Mouse (Mus musculus) liver, embryonic 11.5 days (tissue): ENCODE results near the gene Ube3b. TPM values are rescaled to one million over a fixed set of nuclear protein-coding genes. Genes with fewer than 3 reads are reported as not detected.
A peak's percentile ranks its signal among the peaks of the same experiment; 100 is the strongest.

ENCODE experiments used
- ATAC-seq: fragments of 200-750 bp; cut with Nextera tagmentation; replicated peaks from 2 replicates; pipeline ENCODE4 v1.8.0; 2017; ENCODE audit warnings: moderate number of reproducible peaks, mild to moderate bottlenecking, moderate TSS enrichment, moderate library complexity; ENCODE audit not compliant: low FRiP score
- DNase-seq: peaks from one replicate; pipeline ENCODE4 v3.0.0-alpha.2; 2017; ENCODE audit warnings: low spot score
- H3K27ac ChIP-seq: fragments of 300-500 bp; sonication (generic); 2 replicates; pipeline ENCODE4 v1.5.1; 2014; ENCODE audit warnings: mild to moderate bottlenecking, low read depth, low read length, control low read depth
- H3K27me3 ChIP-seq: fragments of 300-500 bp; sonication (generic); replicated peaks from 2 replicates; pipeline ENCODE4 v1.6.1; 2014; ENCODE audit warnings: low read length, mixed read lengths; ENCODE audit not compliant: control insufficient read depth, insufficient read depth
- H3K36me3 ChIP-seq: fragments of 300-500 bp; sonication (generic); 2 replicates; pipeline ENCODE4 v1.6.1; 2014; ENCODE audit warnings: mild to moderate bottlenecking, low read length, moderate library complexity, mixed read lengths; ENCODE audit not compliant: control insufficient read depth, insufficient read depth
- H3K4me1 ChIP-seq: fragments of 300-500 bp; sonication (generic); replicated peaks from 2 replicates; pipeline ENCODE4 v1.6.1; 2014; ENCODE audit warnings: low read length, mixed read lengths; ENCODE audit not compliant: control insufficient read depth, insufficient read depth
- H3K4me2 ChIP-seq: fragments of 300-500 bp; sonication (generic); 2 replicates; pipeline ENCODE4 v1.6.1; 2014; ENCODE audit warnings: mild to moderate bottlenecking, control low read depth, moderate library complexity
- H3K4me3 ChIP-seq: fragments of 300-500 bp; sonication (generic); 2 replicates; pipeline ENCODE4 v1.5.1; 2014; ENCODE audit warnings: low read depth, low read length, control low read depth
- H3K9ac ChIP-seq: fragments of 300-500 bp; sonication (generic); 2 replicates; pipeline ENCODE4 v1.6.1; 2014; ENCODE audit warnings: low read depth, low read length, control low read depth
- H3K9me3 ChIP-seq: fragments of 300-500 bp; sonication (generic); 2 replicates; pipeline ENCODE4 v1.6.1; 2016; ENCODE audit warnings: low read length, inconsistent platforms, mixed read lengths; ENCODE audit not compliant: control insufficient read depth
- WGBS: fragments of 180-500 bp; shearing (Covaris S2); extraction: QIAGEN DNeasy Blood & Tissue Kit; methylation state at CpG from one replicate; pipeline ENCODE4 v1.1.7; 2014; 5-methylcytosine and 5-hydroxymethylcytosine counted together
- polyA plus RNA-seq: library from polyadenylated mRNA; unstranded; fragments of >200 nt; fragmentation: Nextera tagmentation; extraction: Ambion mirVana; gene quantifications from 2 replicates; pipeline ENCODE4 v1.2.1, GENCODE M21; 2014

Gene Ube3b
- polyA plus RNA-seq, 1 experiment from 2014 or later: 41.1 TPM

DNA sequence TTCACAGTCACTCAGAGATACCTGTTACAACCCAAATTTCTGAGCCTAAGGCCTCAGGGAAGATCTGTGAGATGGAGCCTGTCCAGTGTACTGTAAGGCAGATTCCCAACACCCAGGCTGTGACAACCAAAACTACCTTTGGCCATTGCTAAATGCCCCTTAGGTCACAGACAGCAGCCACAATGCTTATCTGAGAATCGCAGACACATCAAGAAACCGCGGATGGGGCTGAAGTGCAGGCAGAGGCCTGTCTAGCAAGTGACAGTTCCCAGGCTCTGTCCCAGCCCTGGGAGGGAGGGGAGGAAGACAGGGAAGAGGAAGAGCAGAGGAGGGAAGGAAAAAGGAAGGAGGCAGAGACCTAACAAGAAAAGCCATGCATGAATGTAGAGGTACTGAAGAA lies 9.1 kb upstream of the Ube3b start:
- 19% methylated on average over 3 of the region's 3 CpGs for WGBS
- peak overlapping the region; percentile 69 for H3K27ac ChIP-seq
- no peaks in the 10 kb centered on the region for H3K27me3 ChIP-seq
- peaks cover 69% of the 10 kb centered on the region for H3K4me1 ChIP-seq
- peak overlapping the region; percentile 37 for H3K4me2 ChIP-seq
- peaks cover 47% of the 10 kb centered on the region for H3K36me3 ChIP-seq
- ATAC-seq: peak; percentile 75
- no peak overlapping the region for H3K4me3 ChIP-seq
- DNase-seq: peak; percentile 54
- peak overlapping the region; percentile 41; the same call in 1 of the 2 replicates for H3K9ac ChIP-seq
- H3K9me3 ChIP-seq: no peaks in the 10 kb centered on the region

GRCm38 (mm10) chr5:114371731-114372473 lies 8.5 kb upstream of the Ube3b start:
- 0 out of 2 replicates have a peak, but pooled peaks have one; percentile 0 for ATAC-seq
- H3K27ac ChIP-seq: peak overlapping the region; percentile 69
- no peaks in the 10 kb centered on the region for H3K27me3 ChIP-seq
- 30% methylated on average over 25 of the region's 25 CpGs for WGBS
- H3K36me3 ChIP-seq: peaks cover 44% of the 10 kb centered on the region
- peak overlapping the region; percentile 4 for H3K9ac ChIP-seq
- DNase-seq: no peak
- peak overlapping the region; percentile 37 for H3K4me2 ChIP-seq
- no peaks in the 10 kb centered on the region for H3K9me3 ChIP-seq
- no peak overlapping the region for H3K4me3 ChIP-seq
- peaks cover 73% of the 10 kb centered on the region for H3K4me1 ChIP-seq

DNA sequence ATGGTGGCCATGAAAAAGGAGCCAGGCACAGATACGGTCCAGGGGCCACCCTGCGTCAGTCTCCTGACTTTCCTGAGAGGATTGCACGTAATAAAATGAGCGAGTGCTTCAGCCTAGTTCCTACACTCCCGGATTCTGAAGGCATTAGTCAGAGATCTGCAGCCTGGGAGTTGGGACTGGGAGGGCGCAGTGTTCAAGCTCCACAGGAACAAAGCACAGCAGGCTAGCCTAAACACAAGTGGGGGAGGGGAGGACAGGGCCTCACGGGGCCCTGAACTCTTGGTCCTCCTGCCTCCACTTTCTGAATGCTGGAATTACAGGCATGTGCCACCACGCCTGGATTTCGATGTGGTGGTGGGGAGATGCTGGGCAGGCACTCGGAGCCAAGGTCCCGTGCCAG lies 7.8 kb upstream of the Ube3b start:
- H3K4me2 ChIP-seq: peak overlapping the region; percentile 37
- no peaks in the 10 kb centered on the region for H3K9me3 ChIP-seq
- peaks cover 79% of the 10 kb centered on the region for H3K4me1 ChIP-seq
- WGBS: 54% methylated on average over 11 of the region's 11 CpGs
- H3K4me3 ChIP-seq: no peak overlapping the region
- no peak overlapping the region for H3K9ac ChIP-seq
- no peaks in the 10 kb centered on the region for H3K27me3 ChIP-seq
- peak overlapping the region; percentile 69; the same call in 1 of the 2 replicates for H3K27ac ChIP-seq
- H3K36me3 ChIP-seq: peaks cover 39% of the 10 kb centered on the region
- ATAC-seq (no peak), DNase-seq (no peak)

DNA sequence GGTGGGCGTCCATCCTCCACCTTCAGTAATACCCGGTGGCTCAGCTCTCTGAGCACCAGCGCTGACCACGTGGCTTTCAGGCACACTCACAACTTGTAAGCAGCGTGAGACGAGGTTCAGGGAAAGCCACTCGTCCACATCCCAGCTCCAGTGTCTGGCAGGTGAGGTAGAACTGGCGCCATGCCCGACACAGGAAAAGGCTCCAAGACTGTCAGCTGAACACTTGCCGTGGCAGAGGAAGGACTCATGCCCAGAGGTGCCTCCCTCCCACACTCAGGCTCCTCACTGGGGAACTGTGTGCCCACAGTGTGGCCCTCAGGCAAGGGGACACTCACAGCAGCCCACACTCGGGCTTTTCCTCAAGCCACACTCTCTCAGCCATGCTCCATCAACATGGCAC lies 7.2 kb upstream of the Ube3b start:
- H3K27ac ChIP-seq: peak overlapping the region; percentile 5; the same call in 1 of the 2 replicates
- no peak for DNase-seq
- no peaks in the 10 kb centered on the region for H3K9me3 ChIP-seq
- H3K4me1 ChIP-seq: peaks cover 85% of the 10 kb centered on the region
- H3K27me3 ChIP-seq: no peaks in the 10 kb centered on the region
- WGBS: 79% methylated on average over 11 of the region's 11 CpGs
- ATAC-seq: no peak
- no peak overlapping the region for H3K4me3 ChIP-seq
- peak overlapping the region; percentile 13; the same call in 1 of the 2 replicates for H3K4me2 ChIP-seq
- no peak overlapping the region for H3K9ac ChIP-seq
- peaks cover 32% of the 10 kb centered on the region for H3K36me3 ChIP-seq

DNA sequence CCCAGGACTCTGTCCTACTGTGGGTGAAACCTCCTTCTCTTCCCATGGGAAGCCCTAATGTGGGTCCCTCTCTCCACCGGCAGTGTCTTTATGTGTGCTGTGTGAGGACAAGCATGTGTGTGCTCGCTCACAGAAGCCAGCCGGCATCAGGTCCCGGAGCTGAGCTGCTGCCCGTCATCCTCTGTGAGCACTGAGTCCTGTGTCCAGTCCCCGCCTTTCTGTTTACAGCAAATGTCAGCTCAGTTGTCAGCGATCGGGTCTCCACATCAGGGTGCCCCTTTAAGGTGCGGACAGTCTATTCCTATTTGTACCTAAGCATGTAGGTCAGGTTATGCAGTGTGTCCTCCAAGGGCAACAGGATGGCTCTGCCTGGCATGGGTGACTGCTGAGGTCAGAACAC lies 6.8 kb upstream of the Ube3b start:
- Histone ChIP-seq H3K27ac (peak overlapping the region; percentile 5), H3K4me1 (peaks cover 89% of the 10 kb centered on the region), H3K9ac (no peak overlapping the region), H3K9me3 (no peaks in the 10 kb centered on the region), H3K27me3 (no peaks in the 10 kb centered on the region), H3K36me3 (peaks cover 31% of the 10 kb centered on the region), H3K4me2 (no peak overlapping the region; the same call in 1 of the 2 replicates), H3K4me3 (no peak overlapping the region)
- ATAC-seq (no peak), DNase-seq (no peak)
- 83% methylated on average over 9 of the region's 9 CpGs for WGBS

DNA sequence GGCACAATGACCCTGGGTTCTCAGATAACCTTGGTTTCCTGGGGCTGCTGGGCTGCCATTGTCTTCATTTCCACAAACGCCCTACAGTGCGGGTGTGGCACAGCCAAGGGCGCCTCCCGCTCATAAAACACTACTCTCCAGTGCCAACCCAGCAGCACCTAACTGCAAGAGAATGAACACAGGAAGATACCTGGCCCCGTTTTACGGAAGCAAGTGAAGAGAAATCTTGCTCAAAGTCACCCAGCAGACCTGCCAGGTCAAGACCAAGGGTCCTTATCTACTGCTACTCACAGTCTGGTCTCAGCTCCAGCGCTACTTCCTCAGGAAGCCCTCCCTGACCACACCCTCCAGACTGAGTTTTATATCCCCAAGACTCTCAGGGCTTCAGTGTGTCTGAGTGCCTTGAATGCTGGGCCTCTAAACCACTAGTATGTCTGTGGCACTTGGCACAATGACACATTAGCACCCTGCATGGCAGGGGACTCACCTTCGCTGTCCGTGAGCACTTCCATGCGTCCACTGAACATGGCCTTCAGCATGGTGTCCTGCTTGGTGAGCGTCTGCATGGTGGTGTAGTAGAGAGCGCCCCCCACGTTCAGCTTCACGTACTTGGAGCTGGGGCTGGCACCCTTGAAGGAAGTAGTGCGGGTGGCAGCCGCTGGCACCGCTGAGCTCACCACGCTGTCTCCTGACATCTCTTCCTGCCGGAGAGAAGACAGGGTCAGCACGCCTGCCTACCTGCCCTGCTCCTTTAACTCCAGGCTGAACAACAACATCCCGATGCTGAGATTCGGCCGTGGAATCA lies 5.8 kb upstream of the Ube3b start:
- H3K4me3 ChIP-seq: no peak overlapping the region
- peak overlapping the region; percentile 5; the same call in 1 of the 2 replicates for H3K27ac ChIP-seq
- peaks cover 24% of the 10 kb centered on the region for H3K36me3 ChIP-seq
- peaks cover 96% of the 10 kb centered on the region for H3K4me1 ChIP-seq
- whole genome bisulfite sequencing: 50% methylated on average over 23 of the region's 23 CpGs
- no peak overlapping the region for H3K9ac ChIP-seq
- peak overlapping the region; percentile 52 for H3K4me2 ChIP-seq
- H3K9me3 ChIP-seq: no peaks in the 10 kb centered on the region
- ATAC-seq: peak; percentile 67
- DNase-seq: no peak
- no peaks in the 10 kb centered on the region for H3K27me3 ChIP-seq

DNA sequence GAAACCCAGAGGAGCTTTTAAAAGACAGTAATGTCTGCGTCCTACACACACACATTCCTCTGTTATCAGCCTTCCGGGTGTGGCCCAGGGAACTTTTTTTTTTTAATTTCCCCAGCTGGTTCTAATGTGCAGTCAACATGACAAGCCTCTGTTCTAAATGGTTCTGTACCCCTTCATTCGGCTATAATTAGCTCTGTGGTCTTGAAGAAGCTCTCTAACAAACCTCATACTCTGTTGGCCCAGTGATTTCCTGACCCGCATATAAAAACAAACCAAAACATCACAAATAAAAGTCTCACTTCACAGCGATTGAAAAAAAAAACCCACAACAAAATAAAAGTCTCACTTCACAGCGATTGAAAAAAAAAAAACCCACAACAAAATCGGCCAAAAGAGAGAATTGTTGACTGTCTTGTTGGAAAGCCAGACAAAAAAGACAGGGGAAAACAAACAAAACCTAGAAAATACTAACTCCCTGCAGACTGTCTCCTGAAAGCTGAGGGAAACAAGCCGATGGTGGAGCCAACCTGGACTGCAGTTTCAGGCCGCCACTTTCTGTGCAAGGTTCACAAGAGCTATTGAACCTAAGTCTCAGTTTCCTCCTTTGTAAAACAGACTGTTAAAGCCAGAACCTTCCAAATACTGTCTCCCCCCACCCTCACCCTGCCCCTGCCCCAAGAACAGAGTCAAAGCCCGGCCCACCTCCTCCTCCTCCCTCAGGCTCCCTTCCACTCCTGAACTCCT lies 2.1 kb upstream of the Ube3b start:
- H3K4me2 ChIP-seq: peak overlapping the region; percentile 85
- H3K27ac ChIP-seq: peak overlapping the region; percentile 77
- H3K4me3 ChIP-seq: peak overlapping the region; percentile 81
- DNase-seq (no peak), ATAC-seq (no peak)
- peak overlapping the region; percentile 96 for H3K9ac ChIP-seq
- H3K27me3 ChIP-seq: no peaks in the 10 kb centered on the region
- WGBS: 35% methylated on average over 10 of the region's 10 CpGs
- no peaks in the 10 kb centered on the region for H3K9me3 ChIP-seq
- H3K4me1 ChIP-seq: peaks cover 70% of the 10 kb centered on the region
- peaks cover 15% of the 10 kb centered on the region for H3K36me3 ChIP-seq

GRCm38 (mm10) chr5:114378936-114379335 lies 1.5 kb upstream of the Ube3b start:
- Histone ChIP-seq H3K4me3 (peak overlapping the region; percentile 81), H3K27me3 (no peaks in the 10 kb centered on the region), H3K4me1 (peaks cover 64% of the 10 kb centered on the region), H3K4me2 (peak overlapping the region; percentile 85), H3K27ac (peak overlapping the region; percentile 77), H3K36me3 (peaks cover 9% of the 10 kb centered on the region), H3K9ac (peak overlapping the region; percentile 96; the same call in 1 of the 2 replicates), H3K9me3 (no peaks in the 10 kb centered on the region)
- WGBS: 36% methylated on average over 6 of the region's 6 CpGs
- no peak for ATAC-seq
- DNase-seq: no peak
